17 mouse cellular contexts compared by ENCODE assay signal in genomic region chr4:153850186-153850585, GRCm38 (mm10).
"Had no signal": no experiment of that assay in that cellular context is flagged by ENCODE, and none has a peak within 500 bp of the region (broad histone marks: within the 10 kb centered on the region; RNA-seq: fewer than 3 reads in every experiment).

No protein-coding gene starts in this region.

- H3K4me3 ChIP-seq: limb, embryonic 12.5 days; limb, embryonic 15.5 days; myocyte; neural tube, embryonic 13.5 days had no signal

- ATAC-seq: liver, postnatal 0 days; lung, postnatal 0 days had no signal

- DNase-seq: kidney, adult 18-20 months; kidney, adult 9 months; kidney, postnatal 14 days; kidney, postnatal 4 days; left cerebral cortex, postnatal 4 days; liver, postnatal 0 days; lung, embryonic 14.5 days; thymus, adult 18-20 months; thymus, postnatal 4 days had no signal

- H3K36me3 ChIP-seq: limb, embryonic 12.5 days; limb, embryonic 15.5 days; neural tube, embryonic 13.5 days had no signal

- H3K27me3 ChIP-seq: neural tube, embryonic 13.5 days had no signal

- H3K4me2 ChIP-seq: limb, embryonic 12.5 days; limb, embryonic 15.5 days; liver, embryonic 11.5 days; lung, embryonic 14.5 days; neural tube, embryonic 13.5 days had no signal

- H3K4me1 ChIP-seq: limb, embryonic 12.5 days; limb, embryonic 15.5 days had no signal

- H3K9me3 ChIP-seq: limb, embryonic 12.5 days; limb, embryonic 15.5 days; neural tube, embryonic 13.5 days had no signal

- H3K9ac ChIP-seq: limb, embryonic 12.5 days; limb, embryonic 15.5 days; liver, embryonic 14.5 days; liver, postnatal 0 days; lung, embryonic 14.5 days; neural tube, embryonic 13.5 days had no signal

- H3K27ac ChIP-seq: limb, embryonic 12.5 days; limb, embryonic 15.5 days; liver, embryonic 14.5 days; macrophage had no signal
